Comparison of ENCODE assay signal across 16 mouse cellular contexts in genomic region chr10:3858437-3858836, GRCm38 (mm10).
DNase-seq lines count a peak whose midpoint lies in the region; ATAC-seq and TF ChIP-seq lines count a peak whose summit lies in the region.
"Had no signal": no experiment of that assay in that cellular context is flagged by ENCODE, and none has a peak within 500 bp of the region (broad histone marks: within the 10 kb centered on the region; RNA-seq: fewer than 3 reads in every experiment).

No protein-coding gene starts in this region.

- peak; percentile 73 for DNase-seq in embryo, embryonic 10.5 days (ENCODE audit: low spot score)
- DNase-seq in embryonic facial prominence, embryonic 14.5 days (ENCODE audit: low spot score), result no peak
- peak; percentile 49 for DNase-seq in midbrain, postnatal 0 days (ENCODE audit: low spot score)
- no peak for DNase-seq in MN1 (ENCODE audit: low spot score)
- DNase-seq in liver, postnatal 0 days, result no peak
- DNase-seq in cerebellum, postnatal 36 days, result no peak
- DNase-seq: adrenal gland, adult 8-10 months; gastrocnemius, postnatal 10 days; liver; thymus, adult 2 months had no signal

- WGBS in embryonic facial prominence, embryonic 14.5 days, result 39% methylated on average over 4 of the region's 4 CpGs
- WGBS in hindbrain, embryonic 13.5 days, result 27% methylated on average over 4 of the region's 4 CpGs
- WGBS in midbrain, postnatal 0 days, result 33% methylated on average over 4 of the region's 4 CpGs
- WGBS in liver, postnatal 0 days (ENCODE audit: insufficient replicate concordance), result 68% methylated on average over 4 of the region's 4 CpGs

- H3K4me1 ChIP-seq in embryonic facial prominence, embryonic 14.5 days (ENCODE audit: control insufficient read depth, insufficient read depth, low read length), result peaks cover 32% of the 10 kb centered on the region
- H3K4me1 ChIP-seq in hindbrain, embryonic 13.5 days (replicated peaks), result peaks cover 30% of the 10 kb centered on the region
- H3K4me1 ChIP-seq in midbrain, postnatal 0 days (ENCODE audit: insufficient read depth, low read length), result peaks cover 14% of the 10 kb centered on the region
- no peaks in the 10 kb centered on the region for H3K4me1 ChIP-seq in liver, postnatal 0 days (ENCODE audit: insufficient read depth)

- no peaks in the 10 kb centered on the region for H3K27me3 ChIP-seq in embryonic facial prominence, embryonic 14.5 days (replicated peaks; ENCODE audit: control insufficient read depth, insufficient read depth, low read length)
- no peaks in the 10 kb centered on the region for H3K27me3 ChIP-seq in hindbrain, embryonic 13.5 days
- no peaks in the 10 kb centered on the region for H3K27me3 ChIP-seq in midbrain, postnatal 0 days (ENCODE audit: insufficient read depth, low read length)
- no peaks in the 10 kb centered on the region for H3K27me3 ChIP-seq in liver, postnatal 0 days (ENCODE audit: insufficient read depth, low read length)

- H3K9ac ChIP-seq in embryonic facial prominence, embryonic 14.5 days (ENCODE audit: low read depth, low read length), result no peak overlapping the region
- H3K9ac ChIP-seq in hindbrain, embryonic 13.5 days, result no peak overlapping the region
- no peak overlapping the region for H3K9ac ChIP-seq in midbrain, postnatal 0 days (replicated peaks; ENCODE audit: low read length, poor library complexity, severe bottlenecking)
- H3K9ac ChIP-seq in liver, postnatal 0 days (replicated peaks), result no peak overlapping the region

- 0 out of 2 replicates have a peak overlapping the region, but pooled peaks have one; percentile 8 for H3K27ac ChIP-seq in embryonic facial prominence, embryonic 14.5 days (replicated peaks; ENCODE audit: low read depth, low read length)
- no peak overlapping the region for H3K27ac ChIP-seq in hindbrain, embryonic 13.5 days
- H3K27ac ChIP-seq in midbrain, postnatal 0 days (ENCODE audit: low read depth, low read length), result no peak overlapping the region
- H3K27ac ChIP-seq in liver, postnatal 0 days (ENCODE audit: low read depth), result no peak overlapping the region
- H3K27ac ChIP-seq: macrophage had no signal

- no peaks in the 10 kb centered on the region for H3K9me3 ChIP-seq in embryonic facial prominence, embryonic 14.5 days (ENCODE audit: control insufficient read depth, low read length)
- no peaks in the 10 kb centered on the region for H3K9me3 ChIP-seq in hindbrain, embryonic 13.5 days
- H3K9me3 ChIP-seq in midbrain, postnatal 0 days (ENCODE audit: low read length), result no peaks in the 10 kb centered on the region
- no peaks in the 10 kb centered on the region for H3K9me3 ChIP-seq in liver, postnatal 0 days (ENCODE audit: low read length)

- no peak overlapping the region for H3K4me3 ChIP-seq in embryonic facial prominence, embryonic 14.5 days (ENCODE audit: low read depth, low read length)
- no peak overlapping the region for H3K4me3 ChIP-seq in hindbrain, embryonic 13.5 days
- no peak overlapping the region for H3K4me3 ChIP-seq in midbrain, postnatal 0 days (ENCODE audit: low read depth, low read length)
- no peak overlapping the region for H3K4me3 ChIP-seq in liver, postnatal 0 days (ENCODE audit: low read depth, low read length)

- H3K4me2 ChIP-seq in embryonic facial prominence, embryonic 14.5 days (ENCODE audit: low read depth, low read length), result no peak overlapping the region
- H3K4me2 ChIP-seq in hindbrain, embryonic 13.5 days, result no peak overlapping the region
- H3K4me2 ChIP-seq in midbrain, postnatal 0 days (ENCODE audit: low read depth, low read length, poor library complexity, severe bottlenecking), result no peak overlapping the region
- no peak overlapping the region for H3K4me2 ChIP-seq in liver, postnatal 0 days (ENCODE audit: low read depth, low read length)

- TF ChIP-seq CTCF in midbrain, postnatal 0 days (IDR thresholded peaks at IDR 0.05), result no peak
- TF ChIP-seq CTCF in liver, postnatal 0 days (IDR thresholded peaks at IDR 0.05; ENCODE audit: low read depth), result no peak

- no peak for TF ChIP-seq EP300 in liver, postnatal 0 days (IDR thresholded peaks at IDR 0.05; ENCODE audit: low read depth)

- no peak for ATAC-seq in embryonic facial prominence, embryonic 14.5 days (ENCODE audit: low read depth)
- ATAC-seq in hindbrain, embryonic 13.5 days (ENCODE audit: low FRiP score), result peak; percentile 71; the same call in 1 of the 2 replicates
- peak; percentile 56; the same call in 1 of the 2 replicates for ATAC-seq in midbrain, postnatal 0 days (ENCODE audit: low FRiP score)
- ATAC-seq in liver, postnatal 0 days, result no peak
- no peak for ATAC-seq in erythroid progenitor cell, adult 5-6 weeks (replicated peaks; ENCODE audit: low FRiP score, poor library complexity, severe bottlenecking)
- ATAC-seq: CD4-positive, CD25-positive, alpha-beta regulatory T cell, adult 4 months; intestine, postnatal 0 days; Patski had no signal

- no peaks in the 10 kb centered on the region for H3K36me3 ChIP-seq in embryonic facial prominence, embryonic 14.5 days (ENCODE audit: control insufficient read depth, insufficient read depth, low read length)
- H3K36me3 ChIP-seq in hindbrain, embryonic 13.5 days, result no peaks in the 10 kb centered on the region
- no peaks in the 10 kb centered on the region for H3K36me3 ChIP-seq in midbrain, postnatal 0 days (ENCODE audit: insufficient read depth, low read length)
- no peaks in the 10 kb centered on the region for H3K36me3 ChIP-seq in liver, postnatal 0 days (replicated peaks; ENCODE audit: insufficient read depth, low read length)

Comparison
In these comparisons a context has a peak if more than half of its experiments do, and no peak if none do; other contexts are left out.
1. DNase-seq: peak in embryo, embryonic 10.5 days (single experiment) and midbrain, postnatal 0 days (single experiment); none in embryonic facial prominence, embryonic 14.5 days (single experiment), MN1 (single experiment), liver, postnatal 0 days (single experiment) and cerebellum, postnatal 36 days (0 of 2).
2. ATAC-seq: peak in hindbrain, embryonic 13.5 days (single experiment) and midbrain, postnatal 0 days (single experiment); none in embryonic facial prominence, embryonic 14.5 days (single experiment), liver, postnatal 0 days (single experiment) and erythroid progenitor cell, adult 5-6 weeks (single experiment).